Mouse (Mus musculus) intestine, embryonic 16.5 days (tissue): ENCODE measurements around the gene Lgalsl. TPM values are rescaled to one million over a fixed set of nuclear protein-coding genes. Genes with fewer than 3 reads are reported as not detected.
A peak's percentile ranks its signal among the peaks of the same experiment; 100 is the strongest.

ENCODE experiments used
- ATAC-seq: fragments of 200-750 bp; cut with Nextera tagmentation; 2 replicates; pipeline ENCODE4 v1.8.0; 2017; ENCODE audit warnings: moderate TSS enrichment, moderate library complexity
- H3K27ac ChIP-seq: fragments of 300-500 bp; sonication (generic); 2 replicates; pipeline ENCODE4 v1.5.1; 2014; ENCODE audit warnings: mild to moderate bottlenecking, low read length
- H3K27me3 ChIP-seq: fragments of 300-500 bp; sonication (generic); replicated peaks from 2 replicates; pipeline ENCODE4 v1.6.1; 2014; ENCODE audit warnings: low read length, control low read depth, mixed read lengths; ENCODE audit not compliant: control insufficient read depth, insufficient read depth
- H3K36me3 ChIP-seq: fragments of 300-500 bp; sonication (generic); 2 replicates; pipeline ENCODE4 v1.6.1; 2014; ENCODE audit warnings: low read length, control low read depth; ENCODE audit not compliant: control insufficient read depth, insufficient read depth
- H3K4me1 ChIP-seq: fragments of 300-500 bp; sonication (generic); 2 replicates; pipeline ENCODE4 v1.6.1; 2014; ENCODE audit warnings: low read length, control low read depth, mixed read lengths; ENCODE audit not compliant: control insufficient read depth, insufficient read depth
- H3K4me2 ChIP-seq: fragments of 300-500 bp; sonication (generic); 2 replicates; pipeline ENCODE4 v1.6.1; 2014; ENCODE audit warnings: low read depth, low read length, control low read depth
- H3K4me3 ChIP-seq: fragments of 300-500 bp; sonication (generic); 2 replicates; pipeline ENCODE4 v1.5.1; 2014; ENCODE audit warnings: mild to moderate bottlenecking, low read length
- H3K9ac ChIP-seq: fragments of 300-500 bp; sonication (generic); 2 replicates; pipeline ENCODE4 v1.6.1; 2014; ENCODE audit warnings: low read depth, low read length
- H3K9me3 ChIP-seq: fragments of 300-500 bp; sonication (generic); 2 replicates; pipeline ENCODE4 v1.6.1; 2016; ENCODE audit warnings: low read length, control low read depth; ENCODE audit not compliant: control insufficient read depth
- WGBS: fragments of 180-500 bp; shearing (Covaris S2); extraction: QIAGEN DNeasy Blood & Tissue Kit; methylation state at CpG from one replicate; pipeline ENCODE4 v1.1.7; 2014; 5-methylcytosine and 5-hydroxymethylcytosine counted together
- polyA plus RNA-seq: library from polyadenylated mRNA; unstranded; fragments of >200 nt; fragmentation: Nextera tagmentation; extraction: Ambion mirVana; gene quantifications from 2 replicates; pipeline ENCODE4 v1.2.1, GENCODE M21; 2015

The Lgalsl gene
- polyA plus RNA-seq, 1 experiment from 2014 or later, result 24.0 TPM

- H3K4me3 ChIP-seq, result no peak overlapping the region
- H3K36me3 ChIP-seq, result no peaks in the 10 kb centered on the region
- 85% methylated on average over 5 of the region's 5 CpGs for WGBS
- H3K9me3 ChIP-seq, result no peaks in the 10 kb centered on the region
- no peaks in the 10 kb centered on the region for H3K27me3 ChIP-seq
- H3K9ac ChIP-seq, result no peak overlapping the region
- H3K4me1 ChIP-seq, result peaks cover 14% of the 10 kb centered on the region
- no peak overlapping the region for H3K27ac ChIP-seq
- ATAC-seq, result no peak
- no peak overlapping the region for H3K4me2 ChIP-seq
Observed at GRCm38 (mm10) chr11:20862101-20862500, 31.2 kb upstream of the Lgalsl start.

DNA sequence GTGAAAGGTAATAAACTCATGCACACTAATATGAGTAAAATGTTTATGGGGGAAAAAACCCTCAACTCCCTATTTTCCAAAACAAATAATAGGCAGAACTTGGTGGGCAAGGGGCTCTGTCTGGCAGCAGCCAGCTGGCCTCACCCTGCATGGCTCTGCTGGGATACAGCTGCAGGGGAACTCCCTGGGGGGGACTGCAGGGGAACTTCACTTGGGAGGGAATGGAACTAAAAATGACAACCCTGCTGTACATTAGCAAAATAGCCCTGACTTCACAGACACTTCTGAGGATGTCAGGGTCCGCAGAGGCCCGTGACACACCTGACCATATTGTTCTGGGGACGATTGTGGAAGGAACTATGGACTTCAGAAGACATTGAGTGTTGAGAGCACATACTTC, 29.5 kb upstream of the Lgalsl start:
- Histone ChIP-seq H3K27me3 (no peaks in the 10 kb centered on the region), H3K4me3 (no peak overlapping the region), H3K4me1 (peaks cover 14% of the 10 kb centered on the region), H3K4me2 (no peak overlapping the region), H3K9ac (no peak overlapping the region), H3K27ac (no peak overlapping the region), H3K9me3 (no peaks in the 10 kb centered on the region), H3K36me3 (no peaks in the 10 kb centered on the region)
- WGBS, result 90% methylated on average over 3 of the region's 3 CpGs
- ATAC-seq, result no peak

GRCm38 (mm10) chr11:20859858-20860257, 29.0 kb upstream of the Lgalsl start:
- H3K9me3 ChIP-seq, result no peaks in the 10 kb centered on the region
- peak overlapping the region; percentile 86 for H3K27ac ChIP-seq
- H3K9ac ChIP-seq, result no peak overlapping the region
- peak overlapping the region; percentile 55 for H3K4me2 ChIP-seq
- WGBS, result 40% methylated on average over 6 of the region's 6 CpGs
- H3K27me3 ChIP-seq, result no peaks in the 10 kb centered on the region
- H3K36me3 ChIP-seq, result no peaks in the 10 kb centered on the region
- peak; percentile 63 for ATAC-seq
- peak overlapping the region; percentile 2 for H3K4me3 ChIP-seq
- H3K4me1 ChIP-seq, result peaks cover 14% of the 10 kb centered on the region

GRCm38 (mm10) chr11:20858921-20859668, 28.2 kb upstream of the Lgalsl start:
- H3K4me1 ChIP-seq, result peaks cover 14% of the 10 kb centered on the region
- H3K4me2 ChIP-seq, result peak overlapping the region; percentile 55
- peak overlapping the region; percentile 2 for H3K4me3 ChIP-seq
- WGBS, result 17% methylated on average over 9 of the region's 9 CpGs
- no peaks in the 10 kb centered on the region for H3K36me3 ChIP-seq
- peak overlapping the region; percentile 43 for H3K9ac ChIP-seq
- peak overlapping the region; percentile 86 for H3K27ac ChIP-seq
- no peaks in the 10 kb centered on the region for H3K27me3 ChIP-seq
- ATAC-seq, result peak; percentile 81
- no peaks in the 10 kb centered on the region for H3K9me3 ChIP-seq

DNA sequence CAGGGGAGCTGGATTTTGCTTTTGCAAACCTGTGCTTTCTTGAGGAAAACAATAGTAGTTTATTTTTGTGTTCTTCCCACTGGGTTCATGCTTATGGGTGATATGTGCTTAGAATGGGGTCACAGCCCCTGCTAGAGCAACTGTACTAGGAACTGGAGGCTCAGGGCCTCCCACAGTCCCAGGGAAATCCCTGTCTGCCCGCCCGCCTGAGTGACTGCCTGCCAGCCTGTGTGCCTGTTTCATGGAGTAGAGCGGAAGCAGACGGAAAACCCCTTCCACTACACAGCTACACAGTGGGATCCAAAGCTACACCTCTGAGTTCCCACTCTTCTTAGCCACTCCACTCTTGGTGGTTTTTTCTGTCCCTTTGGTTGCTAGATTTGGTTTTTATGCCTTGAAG, 27.1 kb upstream of the Lgalsl start:
- H3K9me3 ChIP-seq, result no peaks in the 10 kb centered on the region
- no peak for ATAC-seq
- no peak overlapping the region for H3K9ac ChIP-seq
- no peaks in the 10 kb centered on the region for H3K27me3 ChIP-seq
- no peak overlapping the region for H3K4me2 ChIP-seq
- no peak overlapping the region for H3K27ac ChIP-seq
- no peak overlapping the region for H3K4me3 ChIP-seq
- H3K4me1 ChIP-seq, result peaks cover 14% of the 10 kb centered on the region
- no peaks in the 10 kb centered on the region for H3K36me3 ChIP-seq
- WGBS, result 85% methylated on average over 4 of the region's 4 CpGs

GRCm38 (mm10) chr11:20854032-20854741, 23.3 kb upstream of the Lgalsl start:
- Histone ChIP-seq H3K27me3 (no peaks in the 10 kb centered on the region), H3K36me3 (no peaks in the 10 kb centered on the region), H3K27ac (no peak overlapping the region), H3K4me3 (no peak overlapping the region), H3K9me3 (no peaks in the 10 kb centered on the region), H3K4me2 (no peak overlapping the region), H3K4me1 (peaks cover 7% of the 10 kb centered on the region), H3K9ac (no peak overlapping the region)
- ATAC-seq, result no peak
- WGBS, result 71% methylated on average over 4 of the region's 4 CpGs

DNA sequence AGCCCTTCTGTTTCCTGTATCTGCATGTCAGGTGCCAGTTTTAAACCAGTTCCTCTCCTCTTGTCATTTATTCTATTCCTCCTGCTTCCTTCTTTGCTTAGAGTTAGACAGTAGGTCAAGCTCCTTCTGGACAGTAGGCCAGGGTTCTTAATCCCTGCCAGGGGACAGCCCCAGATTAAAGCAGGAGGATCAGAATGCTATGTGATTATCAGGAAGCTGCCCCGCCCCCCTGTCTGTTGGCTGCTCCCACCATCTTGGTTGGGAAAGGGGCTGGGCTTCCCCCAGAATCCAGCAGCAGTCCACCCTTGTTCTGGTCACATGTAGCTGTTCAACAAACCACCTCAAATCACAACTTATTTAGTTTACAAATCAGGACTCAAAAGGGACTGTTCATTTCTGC, 19.3 kb upstream of the Lgalsl start:
- no peaks in the 10 kb centered on the region for H3K27me3 ChIP-seq
- no peaks in the 10 kb centered on the region; the same call in 1 of the 2 replicates for H3K4me1 ChIP-seq
- no peak overlapping the region for H3K4me3 ChIP-seq
- H3K27ac ChIP-seq, result no peak overlapping the region
- no peak overlapping the region for H3K4me2 ChIP-seq
- H3K9ac ChIP-seq, result no peak overlapping the region
- 73% methylated on average over 1 of the region's 1 CpGs for whole genome bisulfite sequencing
- no peaks in the 10 kb centered on the region for H3K36me3 ChIP-seq
- H3K9me3 ChIP-seq, result no peaks in the 10 kb centered on the region
- no peak for ATAC-seq

DNA sequence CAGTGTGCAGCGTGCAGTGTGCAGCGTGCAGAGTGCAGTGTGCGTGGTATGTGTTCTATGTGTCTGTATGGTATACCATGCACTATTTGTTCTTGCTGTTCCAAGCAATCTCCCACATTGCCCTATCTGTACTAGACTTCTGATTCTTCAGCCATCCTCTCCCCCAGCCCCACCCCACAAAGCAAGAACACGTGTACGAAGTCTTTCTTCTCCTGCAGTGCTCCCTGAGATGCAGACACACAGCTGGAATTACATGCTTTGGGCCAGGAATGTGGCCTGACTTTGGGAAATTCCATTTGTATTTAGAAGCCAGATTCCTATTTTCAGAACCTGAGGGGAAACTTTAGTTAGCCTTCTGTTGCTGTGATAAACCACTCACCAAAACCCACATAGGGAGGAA, 18.5 kb upstream of the Lgalsl start:
- no peaks in the 10 kb centered on the region for H3K9me3 ChIP-seq
- WGBS, result 64% methylated on average over 5 of the region's 5 CpGs

DNA sequence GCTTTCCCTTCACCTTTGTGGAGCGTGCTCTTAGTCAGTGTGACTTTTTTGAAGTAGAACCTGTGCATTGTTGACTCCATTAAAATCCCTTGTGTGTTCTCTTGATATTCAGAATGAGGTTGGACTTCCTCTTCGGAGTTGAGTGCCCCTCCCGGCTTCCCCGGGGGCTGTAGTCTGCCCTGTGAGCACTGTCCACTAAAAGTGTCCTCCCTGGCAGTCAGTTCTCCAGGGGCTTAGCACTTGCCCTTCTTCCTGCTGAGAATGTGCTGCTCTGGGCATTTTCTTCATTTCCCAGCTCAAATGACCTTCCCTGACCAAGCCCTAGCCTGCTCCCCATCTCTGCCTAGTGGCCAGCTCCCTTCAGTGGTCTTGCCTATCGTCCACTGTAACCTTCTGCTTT, 6.5 kb upstream of the Lgalsl start:
- H3K27me3 ChIP-seq, result 0 out of 2 replicates have a peak, but pooled peaks cover 3% of the 10 kb centered on the region
- 87% methylated on average over 5 of the region's 5 CpGs for WGBS
- H3K36me3 ChIP-seq, result no peaks in the 10 kb centered on the region
- no peak overlapping the region for H3K27ac ChIP-seq
- no peak for ATAC-seq
- H3K4me1 ChIP-seq, result no peaks in the 10 kb centered on the region
- no peak overlapping the region for H3K4me3 ChIP-seq
- H3K9ac ChIP-seq, result no peak overlapping the region
- H3K4me2 ChIP-seq, result no peak overlapping the region
- H3K9me3 ChIP-seq, result no peaks in the 10 kb centered on the region

More for the DNA sequence above, 18.5 kb upstream of the Lgalsl start:
- no peak overlapping the region for H3K4me2 ChIP-seq
- H3K4me1 ChIP-seq, result no peaks in the 10 kb centered on the region; the same call in 1 of the 2 replicates
- ATAC-seq, result no peak
- H3K9ac ChIP-seq, result no peak overlapping the region
- H3K27me3 ChIP-seq, result no peaks in the 10 kb centered on the region
- H3K4me3 ChIP-seq, result no peak overlapping the region
- H3K36me3 ChIP-seq, result no peaks in the 10 kb centered on the region
- H3K27ac ChIP-seq, result no peak overlapping the region
